Mouse (Mus musculus) heart, postnatal 0 days (tissue): ENCODE results near the gene Usp36. TPM values are rescaled to one million over a fixed set of nuclear protein-coding genes. Genes with fewer than 3 reads are reported as not detected.

ENCODE experiments used
- ATAC-seq: fragments of 200-750 bp; cut with Nextera tagmentation; 2 replicates; pipeline ENCODE4 v1.8.0; 2017; ENCODE audit warnings: low read depth, moderate number of reproducible peaks, moderate library complexity; ENCODE audit not compliant: insufficient read depth
- DNase-seq: peaks from one replicate; pipeline ENCODE4 v3.0.0-alpha.2; 2016; ENCODE audit warnings: low spot score
- H3K27ac ChIP-seq: fragments of 300-500 bp; sonication (generic); 2 replicates; pipeline ENCODE4 v1.5.1; 2014; ENCODE audit warnings: low read depth, mild to moderate bottlenecking
- H3K27me3 ChIP-seq: fragments of 300-500 bp; sonication (generic); 2 replicates; pipeline ENCODE4 v1.6.1; 2014; ENCODE audit warnings: low read length, mixed read lengths; ENCODE audit not compliant: control insufficient read depth, insufficient read depth
- H3K36me3 ChIP-seq: fragments of 300-500 bp; sonication (generic); replicated peaks from 2 replicates; pipeline ENCODE4 v1.6.1; 2014; ENCODE audit warnings: low read length, mixed read lengths; ENCODE audit not compliant: control insufficient read depth, insufficient read depth
- H3K4me1 ChIP-seq: fragments of 300-500 bp; sonication (generic); 2 replicates; pipeline ENCODE4 v1.6.1; 2014; ENCODE audit warnings: antibody characterized with exemption; ENCODE audit not compliant: control insufficient read depth, insufficient read depth
- H3K4me2 ChIP-seq: fragments of 300-500 bp; sonication (generic); 2 replicates; pipeline ENCODE4 v1.6.1; 2014; ENCODE audit warnings: low read depth, mild to moderate bottlenecking, low read length, moderate library complexity
- H3K4me3 ChIP-seq: fragments of 300-500 bp; sonication (generic); 2 replicates; pipeline ENCODE4 v1.5.1; 2014; ENCODE audit warnings: low read depth, low read length
- H3K9ac ChIP-seq: fragments of 300-500 bp; sonication (generic); replicated peaks from 2 replicates; pipeline ENCODE4 v1.6.1; 2014; ENCODE audit warnings: low read depth, low read length, mixed read lengths
- H3K9me3 ChIP-seq: fragments of 300-500 bp; sonication (generic); replicated peaks from 2 replicates; pipeline ENCODE4 v1.6.1; 2016; ENCODE audit warnings: low read length; ENCODE audit not compliant: control insufficient read depth
- CTCF ChIP-seq: IDR thresholded peaks from 2 replicates; pipeline ENCODE4 v1.5.1; 2016; ENCODE audit warnings: antibody characterized with exemption, control low read depth, low read depth
- EP300 ChIP-seq: IDR thresholded peaks from 2 replicates; pipeline ENCODE4 v1.6.1; 2016; ENCODE audit warnings: antibody characterized with exemption, low read depth
- WGBS: fragments of 180-500 bp; shearing (Covaris S2); extraction: QIAGEN DNeasy Blood & Tissue Kit; methylation state at CpG from one replicate; pipeline ENCODE4 v1.1.7; 2014; 5-methylcytosine and 5-hydroxymethylcytosine counted together
- polyA plus RNA-seq: library from polyadenylated mRNA; unstranded; fragments of >200 nt; fragmentation: Nextera tagmentation; extraction: Ambion mirVana; gene quantifications from 2 replicates; pipeline ENCODE4 v1.2.1, GENCODE M21; 2015
- total RNA-seq: library from RNA; depleted of rRNA; stranded (reverse); fragments of >200 nt; gene quantifications from 2 replicates; pipeline ENCODE4 v1.2.3, GENCODE M21; 2014; ENCODE audit warnings: low replicate concordance

The Usp36 gene
- total and polyA plus RNA-seq, 2 experiments from 2014 or later = 6.6 to 10.4 TPM

GRCm38 (mm10) chr11:118225056-118225836 is 64.8 kb downstream of the Usp36 start:
- Histone ChIP-seq H3K4me2 (no peak overlapping the region), H3K9ac (no peak overlapping the region), H3K27ac (no peak overlapping the region), H3K4me1 (peaks cover 33% of the 10 kb centered on the region; the same call in 1 of the 2 replicates), H3K36me3 (no peaks in the 10 kb centered on the region), H3K27me3 (no peaks in the 10 kb centered on the region), H3K9me3 (no peaks in the 10 kb centered on the region), H3K4me3 (no peak overlapping the region)
- TF ChIP-seq EP300 (no peak), CTCF (no peak)
- ATAC-seq (no peak), DNase-seq (no peak)
- WGBS = 77% methylated on average over 12 of the region's 12 CpGs

GRCm38 (mm10) chr11:118223416-118224067 is 66.5 kb downstream of the Usp36 start:
- DNase-seq (no peak), ATAC-seq (no peak)
- H3K27me3 ChIP-seq = no peaks in the 10 kb centered on the region
- no peak overlapping the region for H3K4me2 ChIP-seq
- 0 out of 2 replicates have a peak overlapping the region, but pooled peaks have one; percentile 28 for H3K27ac ChIP-seq
- WGBS = 83% methylated on average over 10 of the region's 10 CpGs
- H3K9ac ChIP-seq = no peak overlapping the region
- no peak for TF ChIP-seq CTCF
- TF ChIP-seq EP300 = no peak
- no peaks in the 10 kb centered on the region for H3K36me3 ChIP-seq
- no peaks in the 10 kb centered on the region for H3K9me3 ChIP-seq
- H3K4me3 ChIP-seq = no peak overlapping the region
- peaks cover 28% of the 10 kb centered on the region; the same call in 1 of the 2 replicates for H3K4me1 ChIP-seq

DNA sequence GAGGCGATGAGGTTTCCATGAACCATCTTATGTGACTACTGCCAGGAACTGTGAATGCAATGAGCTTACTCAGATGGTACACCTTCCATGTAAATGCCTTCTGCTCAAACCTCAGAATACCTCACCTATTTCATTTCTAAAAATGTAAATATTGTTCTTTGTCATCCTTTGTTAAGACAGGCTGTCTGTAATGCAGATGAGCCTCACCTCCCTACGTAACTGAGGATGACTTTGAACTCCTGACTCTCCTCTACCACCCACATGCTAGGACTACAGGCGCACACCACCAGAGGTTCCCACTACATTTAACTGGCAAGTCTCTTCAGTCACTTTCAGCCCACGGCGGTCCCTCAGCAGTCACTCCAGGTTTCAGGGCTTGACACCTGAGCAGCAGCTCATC is 67.1 kb downstream of the Usp36 start:
- no peak for TF ChIP-seq CTCF
- no peak for TF ChIP-seq EP300
- H3K9ac ChIP-seq = no peak overlapping the region
- H3K9me3 ChIP-seq = no peaks in the 10 kb centered on the region
- peak overlapping the region; percentile 28; the same call in 1 of the 2 replicates for H3K27ac ChIP-seq
- H3K27me3 ChIP-seq = no peaks in the 10 kb centered on the region
- peaks cover 25% of the 10 kb centered on the region; the same call in 1 of the 2 replicates for H3K4me1 ChIP-seq
- H3K4me3 ChIP-seq = no peak overlapping the region
- WGBS = 74% methylated on average over 5 of the region's 5 CpGs
- ATAC-seq (no peak), DNase-seq (no peak)
- no peak overlapping the region for H3K4me2 ChIP-seq
- H3K36me3 ChIP-seq = no peaks in the 10 kb centered on the region

GRCm38 (mm10) chr11:118222351-118222885 is 67.6 kb downstream of the Usp36 start:
- Histone ChIP-seq H3K4me2 (no peak overlapping the region), H3K9me3 (no peaks in the 10 kb centered on the region), H3K4me3 (no peak overlapping the region), H3K27me3 (no peaks in the 10 kb centered on the region), H3K9ac (no peak overlapping the region), H3K36me3 (no peaks in the 10 kb centered on the region), H3K4me1 (peaks cover 25% of the 10 kb centered on the region; the same call in 1 of the 2 replicates), H3K27ac (peak overlapping the region; percentile 28; the same call in 1 of the 2 replicates)
- no peak for TF ChIP-seq EP300
- TF ChIP-seq CTCF = no peak
- 57% methylated on average over 6 of the region's 6 CpGs for WGBS
- ATAC-seq (no peak), DNase-seq (no peak)

- DNase-seq (no peak), ATAC-seq (no peak)
- WGBS = 19% methylated on average over 7 of the region's 7 CpGs
- Histone ChIP-seq H3K27ac (no peak overlapping the region), H3K36me3 (no peaks in the 10 kb centered on the region), H3K9me3 (no peaks in the 10 kb centered on the region), H3K27me3 (no peaks in the 10 kb centered on the region), H3K9ac (no peak overlapping the region), H3K4me2 (no peak overlapping the region), H3K4me1 (peaks cover 28% of the 10 kb centered on the region), H3K4me3 (no peak overlapping the region)
- TF ChIP-seq CTCF (peak; percentile 76), EP300 (no peak)
These were observed 69.3 kb downstream of the Usp36 start for GRCm38 (mm10) chr11:118220561-118221262.
